Mouse (Mus musculus) heart, adult 2 months (tissue): ENCODE measurements around the gene Camk1d. TPM values are rescaled to one million over a fixed set of nuclear protein-coding genes. Genes with fewer than 3 reads are reported as not detected.
A peak's percentile ranks its signal among the peaks of the same experiment; 100 is the strongest.

Experiments used
- DNase-seq, 2 experiments: peaks; one replicate each; pipeline ENCODE4 v3.0.0; 2021
- H3K27ac ChIP-seq: fragments of 200-600 bp; 2 replicates; pipeline ENCODE4 v1.8.1; 2022
- H3K27me3 ChIP-seq: fragments of 200-500 bp; 2 replicates; pipeline ENCODE4 v1.6.1; 2012; ENCODE audit warnings: mild to moderate bottlenecking, low read length, inconsistent platforms, mixed read lengths; ENCODE audit not compliant: control insufficient read depth, insufficient read depth
- H3K36me3 ChIP-seq: fragments of 200-500 bp; 2 replicates; pipeline ENCODE4 v1.6.1; 2012; ENCODE audit warnings: low read length, inconsistent platforms; ENCODE audit not compliant: control insufficient read depth, insufficient read depth
- H3K4me1 ChIP-seq: fragments of 200-500 bp; 2 replicates; pipeline ENCODE4 v1.6.1; 2011; ENCODE audit warnings: low read length; ENCODE audit not compliant: control insufficient read depth, insufficient read depth
- H3K4me3 ChIP-seq: fragments of 200-600 bp; 2 replicates; pipeline ENCODE4 v1.8.1; 2022
- H3K79me2 ChIP-seq: fragments of 200-500 bp; replicated peaks from 2 replicates; pipeline ENCODE4 v1.6.1; 2012; ENCODE audit warnings: mild to moderate bottlenecking, inconsistent platforms, low read length, moderate library complexity, mixed read lengths; ENCODE audit not compliant: control insufficient read depth, insufficient read depth
- H3K9ac ChIP-seq: fragments of 200-500 bp; 2 replicates; pipeline ENCODE4 v1.6.1; 2012; ENCODE audit warnings: low read depth, mild to moderate bottlenecking, control low read depth, inconsistent platforms, low read length, mixed read lengths
- CTCF ChIP-seq: fragments of 200-600 bp; IDR thresholded peaks from 2 replicates; pipeline ENCODE4 v1.8.1; 2022; ENCODE audit warnings: antibody characterized with exemption, mild to moderate bottlenecking, moderate library complexity
- EP300 ChIP-seq: fragments of 200-500 bp; IDR thresholded peaks from 2 replicates; pipeline ENCODE4 v1.6.1; 2011; ENCODE audit warnings: low read depth, low read length, control low read depth; ENCODE audit not compliant: insufficient read depth
- POLR2A ChIP-seq: fragments of 200-500 bp; IDR thresholded peaks from 2 replicates; pipeline ENCODE4 v1.6.1; 2011; ENCODE audit warnings: mild to moderate bottlenecking, low read depth, low read length, control low read depth; ENCODE audit not compliant: insufficient read depth
- WGBS: fragments of 180-500 bp; shearing (Covaris S2); methylation state at CpG from one replicate; pipeline ENCODE4 v1.1.7; 2018; 5-methylcytosine and 5-hydroxymethylcytosine counted together
- intact Hi-C: fragments of 180-260 bp; cut with DNase I; formaldehyde crosslinking; loops from one replicate; pipeline ENCODE4 v1.15.1; 2025
- polyA plus RNA-seq: library from polyadenylated mRNA; depleted of rRNA; stranded (reverse); fragments of >200 nt; gene quantifications from 2 replicates; pipeline ENCODE4 v1.2.3, GENCODE M21; 2012
- total RNA-seq, 2 experiments: library from RNA; stranded (reverse); gene quantifications; 2 replicates each; pipeline ENCODE4 v1.2.3; 2021

The Camk1d gene
- total and polyA plus RNA-seq, 3 experiments, result 2.5 to 4.9 (median 4.3) TPM

GRCm38 (mm10) chr2:5631676-5632354 is 82.5 kb downstream of the Camk1d start:
- intact Hi-C loops, result no loop called here
- DNase-seq, result no peak
- H3K27me3 ChIP-seq, result no peaks in the 10 kb centered on the region
- H3K4me1 ChIP-seq, result no peaks in the 10 kb centered on the region
- H3K27ac ChIP-seq, result no peak overlapping the region
- no peak overlapping the region for H3K4me3 ChIP-seq
- H3K79me2 ChIP-seq, result no peaks in the 10 kb centered on the region
- TF ChIP-seq CTCF (no peak), EP300 (no peak), POLR2A (no peak)
- no peaks in the 10 kb centered on the region for H3K36me3 ChIP-seq
- no peak overlapping the region for H3K9ac ChIP-seq
- WGBS, result 79% methylated on average over 11 of the region's 11 CpGs

GRCm38 (mm10) chr2:5630710-5631109 is 83.6 kb downstream of the Camk1d start:
- no peaks in the 10 kb centered on the region for H3K27me3 ChIP-seq
- H3K27ac ChIP-seq, result no peak overlapping the region
- no peaks in the 10 kb centered on the region for H3K79me2 ChIP-seq
- no peak overlapping the region for H3K4me3 ChIP-seq
- intact Hi-C loops, result no loop called here
- WGBS, result 53% methylated on average over 4 of the region's 4 CpGs
- H3K4me1 ChIP-seq, result no peaks in the 10 kb centered on the region
- no peak overlapping the region for H3K9ac ChIP-seq
- H3K36me3 ChIP-seq, result no peaks in the 10 kb centered on the region
- TF ChIP-seq CTCF, result no peak
- no peak for TF ChIP-seq EP300
- DNase-seq, result no peak

- DNase-seq, result no peak
- H3K36me3 ChIP-seq, result no peaks in the 10 kb centered on the region
- H3K27me3 ChIP-seq, result no peaks in the 10 kb centered on the region
- intact Hi-C loops, result no loop called here
- H3K27ac ChIP-seq, result no peak overlapping the region
- no peaks in the 10 kb centered on the region for H3K79me2 ChIP-seq
- no peak overlapping the region for H3K4me3 ChIP-seq
- WGBS, result 35% methylated on average over 4 of the region's 4 CpGs
- TF ChIP-seq CTCF (no peak), POLR2A (no peak), EP300 (no peak)
- no peaks in the 10 kb centered on the region for H3K4me1 ChIP-seq
- H3K9ac ChIP-seq, result no peak overlapping the region
These were observed 89.9 kb downstream of the Camk1d start for GRCm38 (mm10) chr2:5624379-5624778.

GRCm38 (mm10) chr2:5618361-5618896 is 95.9 kb downstream of the Camk1d start:
- Histone ChIP-seq H3K4me3 (no peak overlapping the region), H3K79me2 (no peaks in the 10 kb centered on the region), H3K9ac (no peak overlapping the region), H3K27ac (no peak overlapping the region), H3K36me3 (no peaks in the 10 kb centered on the region), H3K4me1 (peaks cover 5% of the 10 kb centered on the region), H3K27me3 (no peaks in the 10 kb centered on the region)
- TF ChIP-seq EP300, result no peak
- TF ChIP-seq POLR2A, result no peak
- no peak for TF ChIP-seq CTCF
- intact Hi-C loops, result no loop called here
- no peak for DNase-seq
- WGBS, result 90% methylated on average over 8 of the region's 8 CpGs

- H3K4me3 ChIP-seq, result no peak overlapping the region
- H3K36me3 ChIP-seq, result no peaks in the 10 kb centered on the region
- no peaks in the 10 kb centered on the region for H3K79me2 ChIP-seq
- H3K4me1 ChIP-seq, result peaks cover 8% of the 10 kb centered on the region
- no peak overlapping the region for H3K27ac ChIP-seq
- no peaks in the 10 kb centered on the region for H3K27me3 ChIP-seq
- no peak overlapping the region for H3K9ac ChIP-seq
- intact Hi-C loops, result loop anchor here (5.0 kb wide), 1 partner anchor 98 kb away; no protein-coding TSS in a partner anchor
- 52% methylated on average over 3 of the region's 3 CpGs for WGBS
- DNase-seq, result peak; percentile 45 to 61
- TF ChIP-seq POLR2A (no peak), EP300 (no peak), CTCF (no peak)
These were observed 99.4 kb downstream of the Camk1d start for GRCm38 (mm10) chr2:5614896-5615295.

DNA sequence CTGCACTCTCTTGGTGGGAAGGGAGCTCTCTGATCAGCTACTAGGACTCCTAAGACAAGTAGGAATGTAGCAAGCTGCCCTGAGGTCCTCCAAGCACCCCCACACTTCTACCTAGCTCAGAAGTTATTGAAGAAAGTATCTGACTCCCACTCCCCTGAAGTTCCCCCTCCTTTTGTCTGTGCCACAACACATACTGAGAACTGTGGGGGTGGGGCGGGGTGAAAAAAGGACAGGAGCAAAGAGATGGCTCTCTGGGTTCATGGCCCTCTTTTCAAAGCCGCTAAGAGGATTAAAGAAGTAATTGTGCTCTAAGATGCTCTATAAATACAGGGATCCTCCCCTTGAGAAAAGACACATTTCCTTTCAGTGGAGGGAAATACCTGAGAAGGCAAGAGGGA is 100.0 kb downstream of the Camk1d start:
- TF ChIP-seq CTCF, result no peak
- no peak for TF ChIP-seq EP300
- no peak for TF ChIP-seq POLR2A
- WGBS, result 42% methylated on average over 2 of the region's 2 CpGs
- H3K27ac ChIP-seq, result no peak overlapping the region

More for the DNA sequence above, 100.0 kb downstream of the Camk1d start:
- Histone ChIP-seq H3K27me3 (no peaks in the 10 kb centered on the region), H3K36me3 (no peaks in the 10 kb centered on the region), H3K79me2 (no peaks in the 10 kb centered on the region), H3K4me1 (peaks cover 8% of the 10 kb centered on the region), H3K9ac (no peak overlapping the region), H3K4me3 (no peak overlapping the region)
- no peak for DNase-seq
- intact Hi-C loops, result loop anchor here (5.0 kb wide), 1 partner anchor 97 kb away; no protein-coding TSS in a partner anchor
